Mouse (Mus musculus) liver (tissue): ENCODE measurements at regions not wholly inside any gene's neighbourhood (a gene's known extent, or its start where the extent isn't known, plus 50 kb on each side); places are given as distances from the start of the nearest gene placed in this dataset.

ENCODE experiments used
- DNase-seq: peaks from one replicate; pipeline ENCODE4 v3.0.0-alpha.2; 2020; ENCODE audit warnings: mixed read lengths

DNA sequence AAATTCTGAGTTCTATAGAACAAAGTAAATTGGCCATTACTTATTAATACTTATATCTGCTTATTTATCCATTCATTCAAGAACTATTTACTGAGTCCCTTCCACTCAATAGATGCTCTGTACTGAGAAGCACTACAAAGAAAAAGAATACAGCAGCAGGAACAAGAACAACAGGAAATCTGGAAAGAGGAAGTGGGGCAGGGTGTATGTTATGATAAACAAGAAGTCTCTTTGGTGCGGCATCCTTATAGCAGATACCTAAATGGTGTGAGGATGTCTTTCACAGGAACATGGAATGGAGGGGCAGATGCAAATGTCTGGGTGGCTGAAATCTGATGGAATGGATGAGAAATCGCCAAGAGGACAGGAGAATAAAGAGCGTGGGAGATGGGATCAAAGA lies 208.5 kb upstream of the Zc3h12c start:
- no peak for DNase-seq

- no peak for DNase-seq
These were observed 202.9 kb upstream of the Zc3h12c start for GRCm38 (mm10) chr9:52371296-52371695.

- DNase-seq = no peak
These were observed 200.5 kb upstream of the Zc3h12c start for GRCm38 (mm10) chr9:52368911-52369310.

DNA sequence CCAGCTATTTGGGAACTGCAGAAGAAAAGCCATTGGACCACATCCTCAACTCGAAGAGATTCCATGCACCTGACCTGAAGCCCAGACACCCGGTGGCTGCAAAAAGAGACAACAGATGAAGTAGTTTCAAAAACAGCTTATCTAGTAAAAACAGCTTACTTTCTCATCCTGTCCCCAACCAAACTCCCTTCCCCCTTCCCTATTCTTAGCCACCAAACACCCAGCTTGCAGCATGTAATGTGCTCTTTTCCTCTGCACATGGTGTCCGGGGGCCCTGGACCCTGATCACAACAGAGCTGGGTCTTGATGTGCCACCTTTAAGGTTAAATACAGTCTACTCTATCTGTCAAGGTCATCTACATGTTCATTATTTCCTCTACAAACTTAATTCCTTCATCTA lies 199.7 kb upstream of the Zc3h12c start:
- peak; percentile 22 for DNase-seq

GRCm38 (mm10) chr9:52366046-52366445 lies 197.7 kb upstream of the Zc3h12c start:
- no peak for DNase-seq

DNA sequence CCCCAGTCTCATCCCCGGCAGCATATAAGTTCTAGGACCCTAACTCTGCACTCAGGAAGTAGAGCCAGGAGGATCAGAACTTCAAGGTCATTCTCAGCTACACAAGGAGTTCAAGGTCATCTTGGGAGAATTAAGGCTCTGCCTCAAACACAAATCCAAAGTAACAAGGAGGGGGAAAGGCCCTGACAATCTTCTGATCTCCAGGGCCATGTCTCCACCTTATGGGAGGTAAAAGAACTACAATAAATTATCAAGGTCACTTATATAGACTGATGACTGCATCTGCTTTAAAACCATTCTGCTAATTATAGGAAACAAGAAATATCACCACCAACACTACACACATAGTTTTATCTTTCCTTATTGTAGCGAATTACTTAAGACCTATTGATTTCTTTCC lies 193.2 kb upstream of the Zc3h12c start:
- no peak for DNase-seq

- DNase-seq = no peak
These were observed 191.0 kb upstream of the Zc3h12c start for GRCm38 (mm10) chr9:52359416-52359815.

- DNase-seq = peak; percentile 7
These were observed 188.2 kb upstream of the Zc3h12c start for GRCm38 (mm10) chr9:52356549-52356948.

DNA sequence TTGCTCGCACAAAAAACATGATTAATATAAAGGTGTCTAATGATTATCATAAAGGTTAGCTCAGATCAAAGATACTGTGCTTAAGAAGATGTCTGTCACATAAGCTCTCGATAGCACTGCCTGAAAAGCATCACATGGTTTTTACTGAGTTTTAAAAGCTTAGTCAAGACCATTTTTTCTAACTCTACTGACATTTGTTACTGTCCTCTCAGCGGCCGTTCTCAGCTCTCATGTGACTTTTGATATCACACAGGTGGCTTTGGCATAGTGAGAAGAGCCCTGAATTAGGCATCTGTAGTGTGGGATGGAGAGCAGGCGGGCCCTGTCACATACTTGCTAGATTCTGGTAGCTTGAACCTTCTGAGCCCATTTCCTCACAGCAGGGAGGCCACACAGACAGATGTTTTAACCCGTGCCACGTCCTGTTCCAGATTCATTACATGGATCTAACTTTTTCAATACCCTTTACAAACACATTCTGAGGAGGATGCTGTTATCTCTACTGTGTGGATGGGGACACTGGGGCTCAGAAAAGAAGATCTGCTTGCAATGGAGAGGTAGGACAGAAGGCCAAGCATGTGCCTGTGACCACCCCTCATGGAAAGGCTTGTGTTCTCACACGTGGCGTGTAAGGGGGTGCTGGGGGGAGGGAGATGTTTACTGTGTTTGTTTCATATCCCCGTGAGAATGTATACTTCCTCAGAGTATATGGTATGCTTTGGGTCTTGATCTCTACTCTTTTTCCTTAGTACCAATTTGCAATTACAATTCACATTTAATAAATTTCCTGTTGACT lies 187.0 kb upstream of the Zc3h12c start:
- no peak for DNase-seq

GRCm38 (mm10) chr9:52348536-52349527 lies 180.5 kb upstream of the Zc3h12c start:
- no peak for DNase-seq

DNA sequence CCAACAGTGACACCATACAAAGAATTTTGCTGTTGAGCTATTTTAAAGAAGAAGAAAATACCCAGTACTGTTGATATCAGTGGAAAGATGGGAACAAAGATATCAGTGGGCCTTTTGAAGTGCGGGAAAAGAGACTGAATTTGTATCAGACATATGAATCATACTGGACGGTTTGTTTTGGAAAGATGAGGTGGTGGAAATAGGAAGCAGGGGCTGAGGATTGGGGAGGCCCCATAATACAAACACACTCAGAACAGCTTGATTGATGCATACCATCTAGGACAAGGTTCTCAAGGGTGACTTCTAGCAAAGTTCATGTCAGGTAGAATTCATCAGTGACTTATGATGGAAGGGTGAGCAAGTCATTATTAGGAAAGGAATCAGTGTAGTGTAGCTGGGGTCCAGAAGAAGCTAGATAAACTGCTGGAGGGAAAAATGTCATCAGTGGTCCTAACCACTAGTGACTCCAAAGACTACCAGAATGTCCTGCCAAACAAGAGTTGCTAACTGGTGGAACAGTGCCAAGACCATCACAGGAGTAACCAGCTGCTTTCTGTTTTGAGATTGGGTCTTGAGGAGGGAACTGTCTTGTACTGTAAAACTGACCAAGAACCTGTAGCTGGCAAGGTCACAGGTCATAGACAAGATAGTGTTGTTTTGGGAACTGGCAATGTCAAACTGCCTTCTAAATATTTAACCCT lies 176.0 kb upstream of the Zc3h12c start:
- DNase-seq = no peak

DNA sequence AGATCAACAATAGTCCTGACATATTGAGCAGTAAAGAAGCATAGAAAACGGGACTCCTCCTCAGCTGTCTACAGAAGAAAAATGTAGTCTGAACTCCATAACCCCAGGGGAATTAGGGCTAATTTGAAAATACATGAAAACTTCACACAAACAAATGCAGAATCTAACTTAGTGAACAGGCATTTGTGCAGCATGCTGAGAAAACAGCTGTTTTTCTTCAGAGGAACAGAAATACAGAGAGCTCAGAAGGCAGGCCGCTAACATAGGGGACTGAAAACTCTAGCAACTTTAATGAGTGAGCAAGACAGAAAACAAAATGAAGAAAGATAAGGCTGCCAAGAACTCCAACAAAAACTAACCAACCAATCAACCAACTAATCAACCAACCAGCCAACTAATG lies 172.7 kb upstream of the Zc3h12c start:
- no peak for DNase-seq

DNA sequence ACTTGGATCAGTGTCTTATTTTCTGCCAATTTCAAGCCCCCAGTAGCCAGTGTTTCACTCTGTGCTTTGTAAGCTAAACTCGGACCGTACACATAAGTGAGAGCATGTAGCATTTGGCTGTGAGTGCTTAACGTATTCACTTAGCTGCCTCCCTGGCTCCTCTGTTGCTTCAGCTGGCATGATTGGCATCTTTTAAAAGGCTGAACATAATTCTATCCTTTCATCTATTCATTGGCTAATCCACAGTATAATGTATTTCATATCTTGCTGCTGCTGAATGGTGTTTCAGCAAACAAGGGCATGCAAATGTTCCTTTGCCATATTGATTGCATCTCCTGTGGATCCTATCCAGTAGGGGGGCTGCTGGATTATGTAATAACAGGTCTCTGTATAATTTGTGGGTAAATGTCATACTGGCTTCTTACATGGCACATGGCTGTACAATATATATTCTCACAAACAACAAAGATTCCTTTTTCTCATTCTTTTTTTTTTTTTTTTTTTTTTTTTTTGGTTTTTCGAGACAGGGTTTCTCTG lies 169.5 kb upstream of the Zc3h12c start:
- DNase-seq = no peak

GRCm38 (mm10) chr9:52334767-52335166 lies 166.4 kb upstream of the Zc3h12c start:
- no peak for DNase-seq

DNA sequence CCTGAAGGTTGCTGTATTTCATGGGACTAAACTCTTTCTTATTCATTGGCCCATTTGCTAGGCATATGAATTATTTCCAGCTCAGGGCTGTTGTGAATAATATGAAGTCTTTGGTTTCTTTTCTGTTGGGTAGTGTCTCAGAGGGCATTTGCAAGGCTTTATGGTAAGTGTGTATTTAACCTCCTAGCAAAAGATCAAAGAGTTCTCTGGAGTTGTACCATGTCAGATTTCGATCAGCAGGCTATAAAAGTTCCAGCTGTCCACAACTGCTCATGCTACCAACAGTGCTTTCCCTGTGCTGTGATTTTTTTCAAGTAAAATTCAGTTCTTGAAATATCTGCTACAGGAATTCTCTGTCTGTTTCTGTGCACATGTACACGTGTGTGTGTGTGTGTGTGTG lies 165.5 kb upstream of the Zc3h12c start:
- DNase-seq = no peak

GRCm38 (mm10) chr9:52331748-52332147 lies 163.4 kb upstream of the Zc3h12c start:
- DNase-seq = no peak

DNA sequence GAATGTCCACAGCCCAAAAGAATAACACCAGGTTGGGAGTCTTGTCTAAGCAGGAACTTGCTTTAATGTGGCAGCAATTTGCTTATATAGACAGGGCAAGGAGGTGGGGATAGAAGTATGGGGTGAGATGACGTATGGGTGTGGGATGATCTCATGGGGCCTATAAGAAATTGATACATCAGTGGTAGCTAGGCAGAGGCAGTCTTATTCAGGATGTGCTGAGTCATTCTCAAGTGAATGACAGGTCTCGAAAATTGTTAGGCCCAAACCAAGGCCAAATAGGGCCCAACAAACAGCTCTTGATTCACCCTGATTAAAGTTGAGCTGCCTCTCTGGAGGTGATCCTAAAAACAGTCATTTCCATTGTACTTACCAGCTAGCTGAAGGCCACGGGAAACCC lies 162.3 kb upstream of the Zc3h12c start:
- DNase-seq = no peak

- no peak for DNase-seq
These were observed 156.0 kb upstream of the Zc3h12c start for GRCm38 (mm10) chr9:52324347-52324746.

- no peak for DNase-seq
These were observed 155.4 kb upstream of the Zc3h12c start for GRCm38 (mm10) chr9:52323757-52324156.

DNA sequence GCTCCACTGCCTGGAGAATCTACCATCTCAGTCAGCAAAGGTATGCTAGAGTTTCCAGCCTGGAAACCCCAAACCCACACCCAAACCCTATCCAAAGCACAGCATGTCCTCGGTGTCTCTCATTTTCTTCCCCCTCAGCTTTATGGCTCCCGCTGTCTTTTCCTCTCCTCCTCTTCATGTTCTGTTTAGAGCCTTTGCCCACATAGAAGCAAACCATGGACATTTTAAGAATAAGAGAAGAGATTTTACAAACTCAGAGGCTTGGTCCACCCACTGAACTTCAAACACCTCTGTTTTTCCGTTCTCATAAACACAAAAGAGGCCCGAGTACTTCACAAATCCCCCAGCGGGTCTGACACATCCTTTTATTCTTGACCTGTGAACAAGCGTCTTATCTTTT lies 154.9 kb upstream of the Zc3h12c start:
- DNase-seq = no peak

- DNase-seq = no peak
These were observed 133.1 kb upstream of the Zc3h12c start for GRCm38 (mm10) chr9:52301521-52301920.

DNA sequence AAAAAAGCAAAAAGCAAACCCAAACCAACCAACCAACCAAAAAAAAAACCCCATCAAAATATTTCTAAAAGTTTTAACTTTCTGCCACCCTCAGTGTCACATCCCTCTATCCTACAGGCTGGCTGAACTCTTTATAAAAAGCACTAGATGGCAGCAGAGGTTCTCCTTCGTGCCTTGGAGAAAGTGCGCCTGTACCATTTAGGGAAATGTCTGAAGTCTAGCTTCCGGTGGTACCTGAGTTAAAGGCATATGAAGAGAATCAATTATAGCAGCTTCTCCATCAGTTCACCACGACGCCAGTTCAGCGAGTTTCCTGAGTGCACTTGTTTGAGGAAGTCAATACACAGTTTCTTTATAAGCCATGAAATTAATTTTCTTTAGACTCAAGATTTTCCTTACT lies 130.0 kb upstream of the Zc3h12c start:
- no peak for DNase-seq

DNA sequence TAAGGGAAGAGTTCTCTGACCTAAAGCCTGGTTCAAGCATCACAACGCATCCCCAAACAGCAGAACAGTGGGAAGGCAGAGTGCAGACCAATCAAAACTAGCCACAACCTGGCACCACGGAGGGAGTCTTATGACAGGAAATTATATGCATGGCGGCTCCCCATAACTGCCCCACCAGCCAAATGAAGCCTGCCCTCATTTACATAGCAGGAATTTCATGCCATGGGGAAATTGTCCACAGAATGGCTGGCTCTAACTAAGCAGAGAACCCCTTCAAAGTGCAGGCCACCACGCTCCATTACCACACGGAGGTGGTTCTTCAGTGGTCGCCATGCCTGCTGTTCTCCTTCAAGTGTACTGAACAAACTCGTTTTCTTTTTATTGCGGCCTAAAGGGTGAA lies 126.3 kb upstream of the Zc3h12c start:
- no peak for DNase-seq
